In the genomic region with DNA sequence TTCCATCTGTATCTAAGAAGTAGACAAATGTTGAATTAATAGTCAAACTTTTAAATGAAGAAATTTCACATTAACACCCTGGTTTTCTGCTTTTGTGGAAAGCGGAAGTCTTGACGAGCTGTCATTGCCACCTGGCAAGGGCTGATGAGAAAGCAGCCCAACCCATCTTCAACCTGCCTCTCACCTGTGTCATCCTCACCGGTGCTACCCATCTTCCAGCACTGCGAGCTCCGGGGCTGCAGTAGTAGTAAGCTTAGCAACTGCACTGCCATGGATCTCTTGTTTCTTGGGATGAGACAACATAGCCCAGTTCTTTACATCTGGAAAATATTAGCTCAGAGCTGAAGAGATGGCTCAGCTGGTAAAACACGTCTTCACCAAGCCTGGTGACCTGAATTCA, we compare ENCODE assay signal across 10 mouse cellular contexts.
"Had no signal": no experiment of that assay in that cellular context is flagged by ENCODE, and none has a peak within 500 bp of the region (broad histone marks: within the 10 kb centered on the region; RNA-seq: fewer than 3 reads in every experiment).

No protein-coding gene starts in this region.

- H3K4me3 ChIP-seq: lung, embryonic 15.5 days; megakaryocyte, embryonic 14.5 days; midbrain, embryonic 13.5 days; midbrain, embryonic 15.5 days; neural tube, embryonic 12.5 days; stomach, embryonic 15.5 days had no signal

- H3K9ac ChIP-seq: lung, embryonic 15.5 days; midbrain, embryonic 13.5 days; midbrain, embryonic 15.5 days; neural tube, embryonic 12.5 days; stomach, embryonic 15.5 days had no signal

- H3K4me2 ChIP-seq: lung, embryonic 15.5 days; midbrain, embryonic 11.5 days; midbrain, embryonic 13.5 days; midbrain, embryonic 15.5 days; neural tube, embryonic 12.5 days; stomach, embryonic 15.5 days had no signal

- H3K27ac ChIP-seq: lung, embryonic 15.5 days; macrophage; midbrain, embryonic 13.5 days; midbrain, embryonic 15.5 days; neural tube, embryonic 12.5 days; stomach, embryonic 15.5 days; stomach, postnatal 0 days had no signal

- H3K27me3 ChIP-seq: lung, embryonic 15.5 days; midbrain, embryonic 13.5 days; midbrain, embryonic 15.5 days; neural tube, embryonic 12.5 days; stomach, embryonic 15.5 days had no signal

- DNase-seq: lung, postnatal 36 days had no signal

- H3K9me3 ChIP-seq: lung, embryonic 15.5 days; midbrain, embryonic 13.5 days; midbrain, embryonic 15.5 days; neural tube, embryonic 12.5 days; stomach, embryonic 15.5 days had no signal

- ATAC-seq: midbrain, embryonic 15.5 days had no signal

- H3K4me1 ChIP-seq: stomach, embryonic 15.5 days had no signal

- H3K36me3 ChIP-seq: lung, embryonic 15.5 days; midbrain, embryonic 13.5 days; midbrain, embryonic 15.5 days; neural tube, embryonic 12.5 days; stomach, embryonic 15.5 days had no signal
